Mouse (Mus musculus) heart, postnatal 36 days (tissue): Measurements from ENCODE around the gene Sar1a. TPM values are rescaled to one million over a fixed set of nuclear protein-coding genes. Genes with fewer than 3 reads are reported as not detected.

Source experiments
- DNase-seq, 2 experiments: peaks; one replicate each; pipeline ENCODE4 v3.0.0; 2021 to 2022
- intact Hi-C: fragments of 180-260 bp; cut with DNase I; formaldehyde crosslinking; loops from one replicate; pipeline ENCODE4 v1.15.1; 2025
- total RNA-seq, 2 experiments: library from RNA; stranded (reverse); gene quantifications; 2 replicates each; pipeline ENCODE4 v1.2.3; 2021

Sar1a gene
- total RNA-seq, 2 experiments from 2014 or later: 164 to 177 TPM

GRCm38 (mm10) chr10:61670758-61671157, 9.3 kb upstream of the Sar1a start:
- intact Hi-C loops: no loop called here
- DNase-seq: no peak

GRCm38 (mm10) chr10:61675935-61676334, 4.2 kb upstream of the Sar1a start:
- no peak for DNase-seq
- intact Hi-C loops: no loop called here

- DNase-seq: no peak
- intact Hi-C loops: no loop called here
Measured at GRCm38 (mm10) chr10:61679545-61679944, 554 bp upstream of the Sar1a start.

DNA sequence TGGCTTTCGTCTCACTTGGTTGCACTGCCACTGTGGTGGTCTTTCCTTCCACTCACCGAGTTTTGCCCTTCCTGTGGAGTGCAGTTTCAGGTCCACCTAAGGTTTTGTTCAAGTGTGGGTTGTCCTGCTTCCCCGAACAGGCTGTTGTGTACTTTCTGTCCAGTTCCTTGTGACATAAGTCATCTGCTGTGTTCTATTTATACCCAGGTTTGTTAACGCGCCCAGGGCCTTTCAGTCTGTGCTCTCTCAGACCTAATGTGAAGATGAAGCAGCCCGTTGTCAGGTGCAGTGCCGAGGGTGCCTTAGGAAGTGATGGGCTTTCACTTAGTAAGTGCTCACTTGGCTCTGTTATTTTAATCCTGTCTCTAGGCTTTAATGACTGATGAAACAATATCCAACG, 9.3 kb downstream of the Sar1a start:
- DNase-seq: peak in 1 of 2 experiments; percentile 37

GRCm38 (mm10) chr10:61693563-61693962, 13.5 kb downstream of the Sar1a start:
- intact Hi-C loops: no loop called here
- DNase-seq: no peak

More for the DNA sequence above, 9.3 kb downstream of the Sar1a start:
- intact Hi-C loops: no loop called here

DNA sequence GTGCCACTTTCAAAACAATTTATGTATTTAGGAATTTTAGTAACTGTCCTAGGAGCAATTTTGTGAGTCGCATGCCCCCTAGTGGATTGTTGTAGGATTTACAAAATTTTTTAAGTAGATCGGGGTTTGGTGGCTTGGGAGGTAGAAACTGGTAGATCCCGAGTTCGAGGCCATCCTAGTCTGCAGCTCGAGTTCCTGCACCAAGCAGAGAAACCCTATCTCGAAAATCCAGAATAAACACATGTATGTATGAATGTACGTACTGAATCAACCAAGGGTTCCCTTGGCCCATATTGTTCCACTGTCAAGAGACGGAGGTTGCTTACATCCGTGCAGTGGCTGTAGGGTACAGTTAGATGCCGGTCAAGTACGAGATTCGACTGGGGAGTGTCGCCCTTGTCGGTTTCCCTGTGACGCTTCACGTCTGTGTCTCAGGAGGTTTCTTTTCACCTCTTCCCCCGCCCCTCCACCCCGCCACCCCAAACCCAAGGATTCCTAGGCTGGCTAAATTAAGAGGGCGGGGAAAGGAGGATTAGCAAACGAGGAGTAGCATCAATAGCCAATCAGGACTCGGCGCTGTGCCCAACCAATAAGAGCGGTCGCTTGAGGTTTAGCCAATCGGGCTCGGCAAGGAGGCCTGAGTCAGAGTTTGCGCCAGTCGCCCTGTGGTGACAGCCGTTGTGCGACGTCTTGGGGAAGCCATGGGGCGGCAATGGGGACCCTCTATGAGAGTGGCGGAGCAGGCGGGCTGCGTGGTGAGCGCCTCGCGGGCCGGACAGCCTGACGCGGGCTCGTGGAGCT, 15.0 kb downstream of the Sar1a start, which contains the start of gene Tysnd1:
Gene Tysnd1, plus strand, starts transcription at position 645 of the 801 bp plus-strand sequence.
- peak; percentile 93 to 94 for DNase-seq
- intact Hi-C loops: no loop called here

DNA sequence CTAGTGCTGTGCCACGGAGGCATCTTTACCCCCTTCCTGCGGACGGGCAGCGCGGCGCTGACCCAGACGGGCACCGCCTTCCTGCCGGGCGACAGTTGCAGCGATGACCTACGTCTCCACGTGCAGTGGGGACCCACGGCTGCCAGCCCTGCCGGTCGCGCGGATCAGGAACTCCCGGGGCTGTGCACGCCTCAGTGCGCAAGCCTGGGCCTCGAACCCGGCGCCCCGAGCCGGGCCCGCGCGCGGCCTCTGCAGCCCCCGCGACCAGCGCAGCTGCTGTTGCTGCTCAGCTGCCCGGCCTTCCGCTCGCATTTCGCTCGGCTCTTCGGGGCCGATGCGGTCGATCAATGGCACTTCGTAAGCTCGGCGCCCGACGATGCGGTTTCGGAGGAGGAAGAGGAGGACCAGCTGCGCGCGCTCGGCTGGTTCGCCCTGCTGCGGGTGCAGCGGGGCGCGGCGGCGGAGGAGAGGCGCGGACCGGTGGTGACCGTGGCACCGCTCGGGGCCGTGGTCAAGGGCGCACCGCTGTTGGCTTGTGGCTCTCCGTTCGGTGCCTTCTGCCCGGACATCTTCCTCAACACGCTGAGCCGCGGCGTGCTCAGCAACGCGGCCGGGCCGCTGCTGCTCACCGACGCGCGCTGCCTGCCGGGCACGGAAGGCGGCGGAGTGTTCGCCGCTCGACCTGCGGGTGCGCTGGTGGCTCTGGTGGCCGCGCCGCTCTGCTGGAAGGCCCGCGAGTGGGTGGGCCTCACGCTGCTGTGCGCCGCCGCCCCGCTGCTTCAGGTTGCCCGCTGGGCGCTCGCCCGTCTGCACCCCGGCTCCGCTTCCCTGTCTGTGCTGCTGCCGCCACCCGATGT, 15.8 kb downstream of the Sar1a start:
- intact Hi-C loops: no loop called here
- DNase-seq: no peak

DNA sequence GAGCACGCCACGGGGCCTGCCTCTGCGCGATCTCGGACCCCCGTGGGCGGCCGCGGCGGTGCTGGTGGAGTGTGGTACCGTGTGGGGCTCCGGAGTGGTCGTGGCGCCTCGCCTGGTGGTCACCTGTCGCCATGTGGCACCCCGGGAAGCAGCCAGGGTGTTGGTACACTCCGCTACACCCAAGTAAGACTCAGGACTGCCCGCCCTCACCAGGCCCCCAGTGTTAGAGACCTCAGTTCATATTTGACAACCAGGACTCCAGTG, 16.4 kb downstream of the Sar1a start:
- intact Hi-C loops: no loop called here
- DNase-seq: no peak

- intact Hi-C loops: no loop called here
- no peak for DNase-seq
Measured at GRCm38 (mm10) chr10:61697028-61697427, 16.9 kb downstream of the Sar1a start.

DNA sequence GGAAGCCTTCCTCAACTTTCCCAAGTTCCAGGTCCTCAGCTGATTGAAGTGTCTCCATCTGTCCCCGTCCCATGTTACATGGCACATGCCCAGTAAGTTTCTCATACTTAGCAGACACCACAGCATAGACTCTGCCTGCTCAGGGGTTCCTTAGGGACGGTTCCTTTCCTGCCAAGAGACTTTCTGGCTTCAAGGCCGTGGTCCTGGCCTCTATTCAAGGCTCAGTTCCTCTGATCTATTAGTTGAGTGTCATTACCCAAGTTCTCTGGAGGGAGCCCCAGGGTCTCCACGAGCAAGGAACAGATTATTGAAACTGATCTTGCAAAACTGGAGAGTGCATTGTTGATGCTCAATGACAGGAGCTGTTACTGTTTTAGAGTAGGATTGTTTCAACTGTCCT, 24.6 kb downstream of the Sar1a start:
- intact Hi-C loops: no loop called here

DNA sequence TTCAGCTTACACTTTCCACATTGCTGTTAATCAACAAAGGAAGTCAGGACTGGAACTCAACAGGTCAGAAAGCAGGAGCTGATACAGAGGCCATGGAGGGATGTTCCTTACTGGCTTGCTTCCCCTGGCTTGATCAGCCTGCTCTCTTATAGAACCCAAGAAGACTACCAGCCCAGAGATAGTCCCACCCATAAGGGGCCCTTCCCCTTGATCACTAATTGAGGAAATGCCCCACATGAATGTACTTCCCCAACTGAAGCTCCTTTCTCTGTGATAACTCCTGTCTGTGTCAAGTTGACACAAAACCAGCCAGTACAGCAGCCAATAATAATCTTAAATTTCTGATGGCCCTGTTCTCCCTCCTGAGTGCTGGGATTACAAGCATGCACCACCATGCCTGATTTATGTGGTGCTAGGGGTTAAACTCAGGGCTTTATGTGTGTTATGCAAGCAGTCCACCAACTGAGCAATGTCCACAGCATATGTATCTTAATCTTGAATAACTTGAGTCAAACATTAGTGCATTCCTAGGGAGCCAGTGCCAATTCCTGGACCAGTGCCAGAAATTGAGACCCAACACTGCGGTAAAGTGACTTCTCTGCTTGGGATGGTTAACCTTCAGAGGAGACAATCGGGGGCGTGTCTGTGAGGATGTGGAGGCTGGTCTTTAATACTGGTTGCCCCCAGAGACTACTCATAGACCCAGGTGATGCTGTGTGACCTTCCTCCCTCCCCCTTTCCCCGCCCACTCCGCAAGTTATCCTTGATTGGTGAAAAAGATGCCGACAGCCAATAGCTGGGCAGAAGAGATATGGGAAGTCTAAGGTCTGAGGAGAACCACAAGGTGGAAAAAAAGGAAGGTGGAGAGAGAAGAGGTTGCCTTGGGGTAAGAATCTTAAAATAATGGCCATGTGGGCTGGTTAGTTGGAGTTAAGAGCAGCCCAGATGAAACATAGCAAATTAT, 26.6 kb downstream of the Sar1a start:
- intact Hi-C loops: no loop called here
- DNase-seq: no peak

More for the DNA sequence above, 24.6 kb downstream of the Sar1a start:
- DNase-seq: no peak

- no peak for DNase-seq
- intact Hi-C loops: no loop called here
Measured at GRCm38 (mm10) chr10:61713601-61714000, 33.5 kb downstream of the Sar1a start.

- intact Hi-C loops: no loop called here
- DNase-seq: no peak
Measured at GRCm38 (mm10) chr10:61714146-61714545, 34.0 kb downstream of the Sar1a start.

DNA sequence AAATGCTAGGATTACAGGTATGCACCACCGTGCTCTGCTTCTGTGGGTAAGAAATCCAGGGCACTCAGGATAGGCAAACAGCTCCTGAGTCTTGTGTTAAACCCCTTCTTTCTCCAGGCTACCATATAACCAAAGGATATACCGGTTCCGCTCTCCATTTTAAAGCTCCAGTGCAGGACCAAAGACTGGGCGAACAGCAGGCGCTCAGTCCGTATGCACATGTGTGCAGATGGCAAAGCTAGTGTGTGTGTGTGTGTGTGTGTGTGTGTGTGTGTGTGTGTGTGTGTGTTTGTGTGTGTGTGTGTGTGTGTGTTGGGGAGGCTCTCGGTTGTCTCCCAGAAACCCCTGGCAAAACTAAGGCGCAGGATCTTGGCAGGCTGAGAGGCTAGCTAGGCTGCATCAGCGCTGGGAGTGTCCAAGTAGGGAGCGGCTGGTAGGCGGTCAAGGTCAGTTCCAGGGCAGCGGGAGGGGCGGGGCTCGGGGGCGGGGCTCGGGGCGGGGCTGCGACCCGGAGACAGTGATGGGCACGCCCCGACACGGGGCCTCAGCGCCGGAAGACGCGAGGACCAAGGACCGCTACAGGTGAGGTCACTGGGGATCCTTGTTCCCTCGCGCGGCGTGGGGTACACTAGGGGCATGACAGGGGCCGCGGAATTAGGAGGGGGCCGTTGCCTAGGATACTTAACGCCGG, 34.8 kb downstream of the Sar1a start, which contains the start of gene Aifm2:
Gene Aifm2, plus strand, starts transcription at position 493 of the 691 bp plus-strand sequence.
- intact Hi-C loops: no loop called here
- DNase-seq: peak; percentile 60 to 71

- intact Hi-C loops: no loop called here
- DNase-seq: no peak
Measured at GRCm38 (mm10) chr10:61715462-61715837, 35.4 kb downstream of the Sar1a start.

DNA sequence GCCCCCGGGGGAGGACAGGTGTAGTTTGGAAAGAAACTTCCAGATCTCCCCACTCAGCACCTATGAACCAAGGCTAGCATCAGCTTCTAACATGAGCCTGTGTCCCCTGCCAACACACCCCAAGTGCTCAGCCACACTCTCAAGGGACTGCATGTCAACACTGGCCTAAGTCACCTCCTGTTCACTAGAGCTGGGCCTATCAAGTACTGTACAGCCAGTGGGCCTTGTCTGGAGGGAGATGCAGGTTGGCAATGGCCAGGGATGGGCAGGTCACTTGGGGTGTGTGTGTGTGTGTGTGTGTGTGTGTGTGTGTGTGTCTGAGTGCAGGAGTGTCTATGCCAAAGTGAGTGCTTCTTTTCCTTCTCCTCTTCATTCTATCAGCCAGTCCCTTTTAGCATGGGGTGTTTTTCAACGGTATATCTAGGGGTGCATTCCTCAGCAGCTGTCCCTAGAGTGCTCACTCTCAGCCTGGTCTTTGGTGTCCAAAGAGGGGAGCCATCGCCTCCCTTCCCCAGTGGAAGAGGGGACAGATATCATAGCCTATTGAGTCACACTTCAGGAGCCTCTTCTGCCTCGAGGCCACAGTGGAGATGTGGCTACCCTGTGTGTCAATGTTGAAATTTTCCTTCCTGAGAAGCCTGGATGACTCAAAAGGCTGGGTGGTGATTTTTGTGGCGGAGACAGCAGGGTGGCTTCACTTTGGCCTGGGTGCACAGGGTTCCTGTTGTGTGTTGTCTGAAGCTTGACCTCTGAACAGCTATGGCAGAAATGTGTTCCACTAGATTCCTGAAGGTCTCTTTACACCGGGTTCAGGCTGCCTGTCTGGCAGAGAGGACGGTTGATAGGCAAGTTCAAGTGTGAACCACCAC, 36.1 kb downstream of the Sar1a start:
- DNase-seq: no peak

GRCm38 (mm10) chr10:61717406-61718296, 37.6 kb downstream of the Sar1a start:
- no peak for DNase-seq
- intact Hi-C loops: no loop called here

More for the DNA sequence above, 36.1 kb downstream of the Sar1a start:
- intact Hi-C loops: no loop called here

DNA sequence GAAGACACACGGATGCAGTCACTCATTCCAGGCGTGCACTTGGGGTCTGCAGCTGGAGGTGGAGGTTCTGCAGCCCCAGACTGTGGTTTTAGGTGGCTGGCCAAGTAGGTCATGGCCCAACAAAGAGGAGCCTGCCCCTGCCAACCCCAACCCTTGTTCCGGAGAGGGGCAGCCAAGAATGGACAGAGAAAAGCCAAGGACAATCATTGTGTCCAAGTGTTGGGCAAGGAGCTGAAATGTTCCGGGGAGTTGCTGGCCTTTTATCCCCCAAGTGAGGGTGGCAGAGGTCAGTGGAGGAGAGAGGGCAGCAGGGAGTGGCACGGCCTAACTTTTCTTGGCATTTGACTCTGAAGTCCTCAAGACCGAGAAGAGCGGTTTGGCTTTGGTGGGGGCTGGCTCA, 40.2 kb downstream of the Sar1a start:
- DNase-seq: no peak
- intact Hi-C loops: no loop called here
